Mouse (Mus musculus): ENCODE data around the gene Cacng6.

The Cacng6 gene

DNA sequence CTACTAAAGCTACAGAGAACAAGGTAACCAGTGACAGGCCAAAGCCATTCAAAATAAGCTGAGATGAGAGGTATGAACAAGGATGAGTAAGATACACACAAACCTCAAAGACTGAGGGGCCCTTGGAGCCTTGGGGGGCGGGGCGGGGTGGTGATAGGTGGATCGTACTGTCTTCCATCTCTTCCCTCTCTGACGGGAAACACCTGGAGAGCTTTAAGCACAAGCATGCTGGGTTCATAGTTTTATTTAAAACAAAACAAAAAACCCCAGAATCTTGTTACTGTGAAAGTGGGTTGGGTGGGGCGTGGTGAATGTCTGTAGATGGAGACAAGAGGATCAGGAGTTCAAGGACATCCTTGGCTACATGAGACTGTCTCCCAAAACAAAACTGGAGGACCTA lies 3.5 kb upstream of the Cacng6 start:
- 47% methylated on average over 5 of the region's 5 CpGs for WGBS

DNA sequence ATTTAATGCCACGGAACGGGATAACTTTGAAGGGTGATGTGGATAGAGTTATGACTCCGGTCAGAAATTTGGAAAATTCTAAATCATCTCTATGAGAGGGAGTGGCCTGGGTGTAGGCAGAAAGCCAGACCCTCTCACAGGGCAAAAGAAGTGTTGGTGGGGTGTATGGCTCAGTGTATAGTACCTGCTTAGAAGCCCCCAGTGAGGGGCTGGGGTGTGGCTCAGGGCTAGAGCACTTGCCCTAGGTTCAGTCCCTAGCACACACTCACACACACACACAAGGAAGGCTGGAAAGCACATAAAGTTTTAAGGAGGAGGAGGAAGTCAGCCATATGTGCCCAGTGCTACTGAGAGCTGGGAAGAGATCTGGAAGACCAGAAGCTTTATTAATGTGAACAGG lies 2.7 kb upstream of the Cacng6 start:
- WGBS: 66% methylated on average over 3 of the region's 3 CpGs

DNA sequence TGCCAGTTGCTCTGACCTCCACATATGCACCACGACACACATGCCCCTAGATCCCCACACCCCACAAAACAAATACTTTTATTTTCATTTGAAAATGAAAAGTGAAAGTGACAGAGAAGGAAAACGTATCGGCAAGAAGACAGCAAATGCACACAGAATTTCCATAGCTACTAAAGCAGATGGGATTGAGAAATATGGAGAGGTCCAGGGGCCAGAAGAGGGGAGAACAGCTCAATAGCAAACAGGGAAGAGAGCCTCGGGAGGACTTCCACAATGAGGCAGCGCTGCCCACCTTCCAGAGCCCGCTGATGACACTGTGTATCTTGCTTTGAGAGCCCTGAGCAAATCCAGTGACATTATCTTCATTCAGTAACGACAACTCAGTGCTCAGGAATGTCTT lies 1.9 kb upstream of the Cacng6 start:
- 42% methylated on average over 7 of the region's 7 CpGs for WGBS

- 1% methylated on average over 30 of the region's 30 CpGs for whole genome bisulfite sequencing
Measured at GRCm38 (mm10) chr7:3423430-3423829, 565 bp upstream of the Cacng6 start.

- 70% methylated on average over 5 of the region's 5 CpGs for WGBS
Measured at GRCm38 (mm10) chr7:3425141-3425540, 1.1 kb downstream of the Cacng6 start.

DNA sequence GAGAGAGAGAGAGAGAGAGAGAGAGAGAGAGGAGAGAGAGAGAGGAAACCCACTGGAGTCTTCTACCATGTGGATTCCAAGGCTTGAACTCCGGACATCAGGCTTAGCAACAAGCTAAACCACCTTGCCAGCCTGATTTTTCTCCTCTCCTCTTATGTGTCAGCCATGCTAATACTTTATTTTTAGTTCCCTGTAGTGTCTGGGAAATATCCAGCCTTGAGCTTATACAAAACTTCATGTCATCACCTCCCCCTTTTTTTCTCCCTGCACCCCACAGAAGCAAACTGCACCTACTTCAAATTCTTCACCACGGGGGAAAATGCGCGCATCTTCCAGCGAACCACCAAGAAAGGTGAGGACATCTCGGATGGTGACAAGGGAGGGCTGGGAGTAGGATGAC lies 6.2 kb downstream of the Cacng6 start:
- 78% methylated on average over 6 of the region's 6 CpGs for WGBS

- WGBS: 65% methylated on average over 1 of the region's 1 CpGs
Measured at GRCm38 (mm10) chr7:3432066-3432465, 8.1 kb downstream of the Cacng6 start.

GRCm38 (mm10) chr7:3437941-3438340 lies 13.9 kb downstream of the Cacng6 start:
- WGBS: 34% methylated on average over 5 of the region's 5 CpGs

GRCm38 (mm10) chr7:3439984-3440383 lies 16.0 kb downstream of the Cacng6 start:
- 89% methylated on average over 11 of the region's 11 CpGs for WGBS

GRCm38 (mm10) chr7:3440526-3440925 lies 16.5 kb downstream of the Cacng6 start:
- 71% methylated on average over 8 of the region's 8 CpGs for WGBS

- WGBS: 69% methylated on average over 10 of the region's 10 CpGs
Measured at GRCm38 (mm10) chr7:3442476-3443062, 18.6 kb downstream of the Cacng6 start.

GRCm38 (mm10) chr7:3444678-3445077 lies 20.7 kb downstream of the Cacng6 start:
- 50% methylated on average over 3 of the region's 3 CpGs for WGBS

- WGBS: 90% methylated on average over 3 of the region's 3 CpGs
Measured at GRCm38 (mm10) chr7:3446584-3446983, 22.6 kb downstream of the Cacng6 start.

- WGBS: 66% methylated on average over 4 of the region's 4 CpGs
Measured at GRCm38 (mm10) chr7:3447026-3447425, 23.0 kb downstream of the Cacng6 start.

DNA sequence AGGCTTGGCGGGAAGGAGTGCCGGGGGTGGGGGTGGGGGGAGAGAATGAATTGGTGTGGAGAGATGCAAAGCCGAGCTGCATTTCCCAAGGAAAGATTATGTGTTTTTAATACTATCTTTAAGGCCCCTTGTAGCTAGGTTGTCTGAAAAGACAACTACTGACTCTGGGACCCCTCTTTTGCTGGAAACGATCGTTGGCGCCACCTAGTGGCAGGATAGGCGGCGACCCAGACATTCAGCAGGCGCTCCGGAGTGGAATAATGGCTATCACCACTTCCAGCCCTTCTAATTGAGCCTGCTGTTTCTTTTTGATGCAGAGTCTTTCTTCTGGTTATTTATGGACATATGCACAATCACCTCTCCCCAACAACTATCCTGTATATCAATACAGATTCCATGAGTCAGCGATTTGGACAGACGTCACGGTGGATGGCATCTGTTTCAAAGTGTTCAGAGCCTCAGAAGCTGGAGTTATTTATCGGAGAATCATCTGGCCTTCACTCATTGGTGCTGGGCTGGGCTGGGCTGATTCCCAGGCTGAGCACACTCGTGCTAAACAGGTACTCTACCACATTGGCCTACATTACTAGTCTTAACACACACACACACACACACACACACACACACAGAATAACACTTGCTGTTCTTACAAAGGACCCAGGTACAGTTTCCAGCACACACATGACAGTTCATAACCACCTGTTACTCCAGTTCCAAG lies 24.9 kb downstream of the Cacng6 start:
- 12% methylated on average over 15 of the region's 15 CpGs for WGBS

GRCm38 (mm10) chr7:3450671-3451070 lies 26.7 kb downstream of the Cacng6 start:
- WGBS: 47% methylated on average over 5 of the region's 5 CpGs

GRCm38 (mm10) chr7:3451161-3451560 lies 27.2 kb downstream of the Cacng6 start:
- WGBS: 42% methylated on average over 6 of the region's 6 CpGs

DNA sequence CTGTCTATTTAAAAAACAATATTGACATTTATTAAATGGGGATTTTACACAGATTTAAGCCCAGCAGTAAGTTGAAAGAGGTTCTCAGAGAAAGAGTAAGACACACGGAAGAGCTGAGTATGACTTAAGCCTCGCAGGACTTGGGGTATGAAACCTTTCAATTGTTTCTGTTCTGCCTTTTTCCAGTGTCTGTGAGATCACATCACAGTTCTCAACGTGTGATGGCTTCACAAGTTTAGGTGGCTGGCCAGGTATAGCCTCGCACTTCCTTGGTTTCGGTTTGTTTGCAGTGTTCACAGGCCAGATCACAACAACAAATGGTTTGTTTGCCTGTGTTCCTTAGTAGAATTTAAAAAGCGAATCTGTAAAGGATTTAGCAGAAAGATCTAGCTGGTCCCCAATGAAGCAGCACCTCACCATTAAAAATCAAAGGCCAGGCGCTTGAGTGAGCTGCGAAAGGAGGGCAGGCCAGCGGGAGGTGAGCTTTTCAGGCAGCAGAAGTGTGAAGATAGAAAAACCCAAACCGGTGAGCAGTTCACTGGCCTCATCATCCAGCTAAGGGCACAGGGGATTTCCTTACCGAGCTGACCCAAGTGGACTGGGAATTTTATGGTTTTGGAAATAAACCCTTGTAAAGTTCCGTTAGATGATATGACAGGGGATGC lies 29.0 kb downstream of the Cacng6 start:
- WGBS: 76% methylated on average over 12 of the region's 12 CpGs

- 64% methylated on average over 10 of the region's 11 CpGs for WGBS
Measured at GRCm38 (mm10) chr7:3453486-3454183, 29.6 kb downstream of the Cacng6 start.

DNA sequence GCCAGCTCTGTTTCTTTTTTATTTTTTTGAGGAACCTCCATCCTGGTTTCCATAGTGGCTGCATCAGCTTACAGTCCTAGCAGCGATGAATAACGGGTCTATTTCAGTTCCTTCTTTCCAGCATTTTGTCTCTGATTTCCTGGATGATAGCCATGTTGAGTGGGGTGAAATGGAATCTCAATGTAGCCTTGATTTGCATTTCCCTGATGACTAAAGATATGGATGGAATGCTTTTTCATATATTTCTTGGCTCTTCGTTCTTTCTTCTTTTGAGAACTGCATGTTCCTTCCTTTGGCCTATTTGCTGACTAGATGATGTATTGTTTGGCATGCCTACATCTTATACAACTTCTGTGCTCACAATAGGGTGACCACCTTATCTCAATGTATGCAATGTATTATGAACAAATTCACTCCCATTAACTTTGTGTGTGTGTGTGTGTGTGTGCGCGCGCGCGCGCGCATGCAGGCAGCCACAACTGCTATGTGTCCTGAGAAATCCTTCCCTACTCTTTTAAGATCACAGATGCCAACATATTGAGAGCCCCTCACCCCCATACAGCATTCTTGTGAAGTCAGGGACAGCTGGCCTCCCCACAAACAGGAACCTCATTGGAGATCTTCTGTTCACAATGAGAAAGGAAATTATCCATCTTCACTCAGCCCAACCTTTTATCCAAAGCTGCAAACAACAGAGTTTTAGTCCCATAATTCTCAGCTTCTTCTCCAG lies 33.3 kb downstream of the Cacng6 start:
- WGBS: 73% methylated on average over 10 of the region's 10 CpGs

DNA sequence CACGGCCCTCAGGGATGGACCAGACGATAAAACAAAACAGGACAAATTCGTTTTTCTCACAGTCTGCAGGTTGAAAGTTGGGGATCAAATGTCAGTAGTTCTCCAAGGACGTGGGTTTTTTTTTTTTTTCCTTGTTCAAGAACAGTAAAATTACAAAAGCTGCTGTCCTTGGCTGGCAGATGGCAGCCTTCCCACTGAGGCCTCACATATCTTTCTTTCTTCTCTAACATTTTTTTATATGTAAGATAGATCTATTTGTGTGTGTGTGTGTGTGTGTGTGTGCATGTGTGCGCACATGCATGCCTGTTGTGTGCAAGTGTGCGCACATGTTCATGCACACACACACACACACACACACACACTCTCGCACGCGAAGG lies 33.8 kb downstream of the Cacng6 start:
- WGBS: 72% methylated on average over 9 of the region's 9 CpGs

DNA sequence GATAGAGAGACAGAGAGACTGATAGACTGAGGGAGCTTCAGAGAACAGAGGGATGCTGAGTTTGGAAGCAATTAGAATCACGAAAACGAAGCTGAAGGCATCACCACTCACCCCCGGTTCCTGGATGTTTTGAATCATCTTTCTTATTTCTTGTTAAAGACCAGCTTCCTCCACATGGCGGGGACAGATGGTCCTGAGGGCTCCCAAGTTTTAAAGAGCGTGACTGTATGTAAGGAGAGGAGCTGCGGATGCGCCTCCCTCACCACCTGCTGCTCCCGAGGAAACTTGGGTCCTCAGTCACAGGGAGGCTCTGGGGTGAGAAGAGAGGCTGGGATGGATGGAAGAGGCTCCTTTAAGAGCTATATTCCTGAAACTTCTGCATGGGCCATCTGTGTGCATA lies 36.3 kb downstream of the Cacng6 start:
- WGBS: 38% methylated on average over 8 of the region's 8 CpGs

Measured in cerebral cortex, adult 2 months (tissue).